In genomic region chr10:84484661-84485060, GRCm38 (mm10) we compare ENCODE assay signal across 27 mouse cellular contexts. TPM values are rescaled to one million over a fixed set of nuclear protein-coding genes. Genes with fewer than 3 reads are reported as not detected.
DNase-seq lines count a peak whose midpoint lies in the region; ATAC-seq and TF ChIP-seq lines count a peak whose summit lies in the region.
"Had no signal": no experiment of that assay in that cellular context is flagged by ENCODE, and none has a peak within 500 bp of the region (broad histone marks: within the 10 kb centered on the region; RNA-seq: fewer than 3 reads in every experiment).

No protein-coding gene starts in this region.

- no peak overlapping the region for H3K4me3 ChIP-seq in kidney, postnatal 0 days (replicated peaks; ENCODE audit: low read depth, low read length)
- H3K4me3 ChIP-seq in embryonic facial prominence, embryonic 15.5 days (replicated peaks) = no peak overlapping the region
- H3K4me3 ChIP-seq: heart, embryonic 10.5 days; heart, embryonic 15.5 days; layer of hippocampus, adult 2 months; limb, embryonic 10.5 days; limb, embryonic 15.5 days; liver, embryonic 13.5 days; midbrain, embryonic 12.5 days had no signal

- 40% methylated on average over 1 of the region's 1 CpGs for WGBS in kidney, postnatal 0 days
- WGBS in embryonic facial prominence, embryonic 15.5 days = 7% methylated on average over 1 of the region's 1 CpGs

- H3K4me1 ChIP-seq in kidney, postnatal 0 days (replicated peaks; ENCODE audit: insufficient read depth, low read length) = peaks cover 20% of the 10 kb centered on the region
- H3K4me1 ChIP-seq in embryonic facial prominence, embryonic 15.5 days = peaks cover 14% of the 10 kb centered on the region
- H3K4me1 ChIP-seq: midbrain, embryonic 12.5 days had no signal

- no peaks in the 10 kb centered on the region for H3K27me3 ChIP-seq in kidney, postnatal 0 days (ENCODE audit: insufficient read depth, low read length)
- no peaks in the 10 kb centered on the region for H3K27me3 ChIP-seq in embryonic facial prominence, embryonic 15.5 days
- H3K27me3 ChIP-seq: heart, embryonic 15.5 days; limb, embryonic 15.5 days; liver, embryonic 13.5 days; midbrain, embryonic 12.5 days had no signal

- H3K9me3 ChIP-seq in kidney, postnatal 0 days (replicated peaks; ENCODE audit: low read length) = no peaks in the 10 kb centered on the region
- no peaks in the 10 kb centered on the region for H3K9me3 ChIP-seq in embryonic facial prominence, embryonic 15.5 days (replicated peaks)
- H3K9me3 ChIP-seq: G1E; heart, embryonic 10.5 days; heart, embryonic 15.5 days; limb, embryonic 10.5 days; limb, embryonic 15.5 days; liver, embryonic 13.5 days; midbrain, embryonic 12.5 days had no signal

- H3K27ac ChIP-seq in kidney, postnatal 0 days = 0 out of 2 replicates have a peak overlapping the region, but pooled peaks have one; percentile 25
- 0 out of 2 replicates have a peak overlapping the region, but pooled peaks have one; percentile 11 for H3K27ac ChIP-seq in embryonic facial prominence, embryonic 15.5 days (replicated peaks)
- H3K27ac ChIP-seq: heart, embryonic 10.5 days; heart, embryonic 15.5 days; layer of hippocampus, adult 2 months; limb, embryonic 10.5 days; limb, embryonic 15.5 days; liver, embryonic 13.5 days; midbrain, embryonic 12.5 days had no signal

- H3K9ac ChIP-seq in kidney, postnatal 0 days (ENCODE audit: low read depth, low read length) = no peak overlapping the region
- H3K9ac ChIP-seq in embryonic facial prominence, embryonic 15.5 days = no peak overlapping the region
- H3K9ac ChIP-seq: heart, embryonic 15.5 days; limb, embryonic 15.5 days; liver, embryonic 13.5 days; midbrain, embryonic 12.5 days had no signal

- DNase-seq in kidney, postnatal 0 days (ENCODE audit: low spot score) = no peak
- no peak for DNase-seq in kidney, postnatal 4 days
- peak; percentile 17 for DNase-seq in 416B (ENCODE audit: low read depth)
- DNase-seq in Muller cell, postnatal 12 days (ENCODE audit: inconsistent ontology term) = peak; percentile 18
- no peak for DNase-seq in cerebellum, adult 8-10 months
- DNase-seq in left cerebral cortex, adult 9 months (ENCODE audit: low spot score in 2 of 2) = no peak
- DNase-seq: adrenal gland, adult 8-10 months; cerebellum, adult 18-20 months; cerebellum, postnatal 14 days; gastrocnemius, postnatal 14 days; heart, adult 11 months; kidney, adult 18-20 months; kidney, postnatal 14 days; liver, embryonic 13.5 days; spleen, adult 18-20 months; thymus, postnatal 14 days had no signal

- H3K4me2 ChIP-seq in kidney, postnatal 0 days (ENCODE audit: low read length) = no peak overlapping the region
- H3K4me2 ChIP-seq in embryonic facial prominence, embryonic 15.5 days (replicated peaks) = no peak overlapping the region
- H3K4me2 ChIP-seq: heart, embryonic 15.5 days; limb, embryonic 15.5 days; liver, embryonic 13.5 days; midbrain, embryonic 12.5 days had no signal

- no peak for TF ChIP-seq CTCF in kidney, postnatal 0 days (IDR thresholded peaks at IDR 0.05; ENCODE audit: low read depth)

- H3K36me3 ChIP-seq in kidney, postnatal 0 days (ENCODE audit: insufficient read depth, low read length) = no peaks in the 10 kb centered on the region
- H3K36me3 ChIP-seq in embryonic facial prominence, embryonic 15.5 days = no peaks in the 10 kb centered on the region
- H3K36me3 ChIP-seq: G1E; heart, embryonic 10.5 days; heart, embryonic 15.5 days; limb, embryonic 10.5 days; limb, embryonic 15.5 days; liver, embryonic 13.5 days; midbrain, embryonic 12.5 days had no signal

- ATAC-seq in kidney, postnatal 0 days (replicated peaks; ENCODE audit: low FRiP score, low read depth) = no peak
- no peak for ATAC-seq in embryonic facial prominence, embryonic 15.5 days (ENCODE audit: insufficient number of reproducible peaks, low FRiP score, low TSS enrichment, low read depth)
- ATAC-seq: forebrain, embryonic 14.5 days; hindbrain, embryonic 16.5 days; lung, postnatal 0 days had no signal

RNA-seq across cellular contexts. Expression of gene Nuak1, which starts 44.3 kb away (rescaled TPM):
- polyA plus RNA-seq in kidney, postnatal 0 days (2015; fragmentation: Nextera tagmentation; extraction: Ambion mirVana) = 2.3 and 2.4 TPM in 2 replicates
- polyA plus RNA-seq in embryonic facial prominence, embryonic 15.5 days (2015; fragmentation: Nextera tagmentation; extraction: Ambion mirVana) = 3.3 and 3.4 TPM in 2 replicates
- polyA plus RNA-seq: G1E had no signal

RNA-seq across cellular contexts. Expression of gene Ckap4, which starts 49.2 kb away (rescaled TPM):
- polyA plus RNA-seq in kidney, postnatal 0 days (2015; fragmentation: Nextera tagmentation; extraction: Ambion mirVana) = 75.6 and 77.9 TPM in 2 replicates
- polyA plus RNA-seq in embryonic facial prominence, embryonic 15.5 days (2015; fragmentation: Nextera tagmentation; extraction: Ambion mirVana) = 134 and 141 TPM in 2 replicates

Comparison
In these comparisons a context has a peak if more than half of its experiments do, and no peak if none do; other contexts are left out.
1. DNase-seq: peak in 416B (single experiment) and Muller cell, postnatal 12 days (single experiment); none in kidney, postnatal 0 days (single experiment), kidney, postnatal 4 days (0 of 2), cerebellum, adult 8-10 months (single experiment) and left cerebral cortex, adult 9 months (0 of 2).